Mouse (Mus musculus) forebrain, embryonic 16.5 days (tissue): ENCODE measurements around the gene Reg3d. TPM values are rescaled to one million over a fixed set of nuclear protein-coding genes. Genes with fewer than 3 reads are reported as not detected.

Experiments used
- ATAC-seq: fragments of 200-750 bp; cut with Nextera tagmentation; 2 replicates; pipeline ENCODE4 v1.8.0; 2017; ENCODE audit warnings: mild to moderate bottlenecking, moderate library complexity
- H3K27ac ChIP-seq: fragments of 300-500 bp; sonication (generic); 2 replicates; pipeline ENCODE4 v1.5.1; 2014; ENCODE audit warnings: low read length, control low read depth
- H3K27me3 ChIP-seq: fragments of 300-500 bp; sonication (generic); replicated peaks from 2 replicates; pipeline ENCODE4 v1.6.1; 2014; ENCODE audit warnings: low read length; ENCODE audit not compliant: control insufficient read depth, insufficient read depth
- H3K36me3 ChIP-seq: fragments of 300-500 bp; sonication (generic); 2 replicates; pipeline ENCODE4 v1.6.1; 2014; ENCODE audit not compliant: control insufficient read depth, insufficient read depth
- H3K4me1 ChIP-seq: fragments of 300-500 bp; sonication (generic); replicated peaks from 2 replicates; pipeline ENCODE4 v1.6.1; 2014; ENCODE audit warnings: low read length; ENCODE audit not compliant: control insufficient read depth, insufficient read depth
- H3K4me2 ChIP-seq: fragments of 300-500 bp; sonication (generic); 2 replicates; pipeline ENCODE4 v1.6.1; 2014; ENCODE audit warnings: mild to moderate bottlenecking, low read length, control low read depth
- H3K4me3 ChIP-seq: fragments of 300-500 bp; sonication (generic); replicated peaks from 2 replicates; pipeline ENCODE4 v1.5.1; 2014; ENCODE audit warnings: mild to moderate bottlenecking, low read length, control low read depth
- H3K9ac ChIP-seq: fragments of 300-500 bp; sonication (generic); replicated peaks from 2 replicates; pipeline ENCODE4 v1.6.1; 2014; ENCODE audit warnings: low read depth, low read length, control low read depth
- H3K9me3 ChIP-seq: fragments of 300-500 bp; sonication (generic); 2 replicates; pipeline ENCODE4 v1.6.1; 2016; ENCODE audit warnings: low read length; ENCODE audit not compliant: control insufficient read depth
- WGBS: fragments of 180-500 bp; shearing (Covaris S2); extraction: QIAGEN DNeasy Blood & Tissue Kit; methylation state at CpG from one replicate; pipeline ENCODE4 v1.1.7; 2014; 5-methylcytosine and 5-hydroxymethylcytosine counted together
- polyA plus RNA-seq: library from polyadenylated mRNA; unstranded; fragments of >200 nt; fragmentation: Nextera tagmentation; extraction: Ambion mirVana; gene quantifications from 2 replicates; pipeline ENCODE4 v1.2.1, GENCODE M21; 2015

The Reg3d gene
- polyA plus RNA-seq, 1 experiment from 2014 or later, result not detected

GRCm38 (mm10) chr6:78331919-78332569, 46.6 kb downstream of the Reg3d start:
- 29% methylated on average over 7 of the region's 7 CpGs for WGBS
- Histone ChIP-seq H3K27ac (no peak overlapping the region), H3K4me2 (no peak overlapping the region), H3K9me3 (no peaks in the 10 kb centered on the region), H3K36me3 (no peaks in the 10 kb centered on the region), H3K4me1 (no peaks in the 10 kb centered on the region), H3K9ac (no peak overlapping the region), H3K27me3 (no peaks in the 10 kb centered on the region), H3K4me3 (no peak overlapping the region)
- ATAC-seq, result peak; percentile 75

GRCm38 (mm10) chr6:78329166-78329565, 49.5 kb downstream of the Reg3d start:
- ATAC-seq, result no peak

DNA sequence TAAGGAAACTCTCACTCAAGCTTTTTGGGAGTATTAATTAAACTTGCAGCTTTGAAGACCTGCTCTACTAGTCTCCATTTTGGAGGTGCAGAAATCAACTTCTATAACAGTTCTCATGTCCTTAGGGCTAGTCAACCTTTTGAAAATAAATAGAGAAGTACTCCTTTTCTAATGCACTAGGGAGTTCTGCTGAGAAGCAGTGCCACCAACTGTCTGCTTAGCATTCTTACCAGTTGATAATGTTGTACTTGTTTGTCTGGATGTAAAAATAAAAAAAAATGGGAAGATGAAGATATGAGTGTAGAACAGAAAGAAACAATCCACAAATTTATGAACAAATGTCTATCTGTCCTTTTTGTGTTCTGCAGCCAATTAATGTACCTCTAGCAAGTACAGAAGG, 50.9 kb downstream of the Reg3d start:
- H3K4me2 ChIP-seq, result no peak overlapping the region
- no peaks in the 10 kb centered on the region for H3K9me3 ChIP-seq
- no peak overlapping the region for H3K4me3 ChIP-seq
- no peaks in the 10 kb centered on the region for H3K36me3 ChIP-seq
- no peaks in the 10 kb centered on the region for H3K4me1 ChIP-seq
- no peak for ATAC-seq
- no peak overlapping the region for H3K27ac ChIP-seq
- H3K27me3 ChIP-seq, result no peaks in the 10 kb centered on the region
- H3K9ac ChIP-seq, result no peak overlapping the region

More at GRCm38 (mm10) chr6:78329166-78329565, 49.5 kb downstream of the Reg3d start:
- 75% methylated on average over 2 of the region's 2 CpGs for WGBS
- no peaks in the 10 kb centered on the region for H3K4me1 ChIP-seq
- H3K27ac ChIP-seq, result no peak overlapping the region
- H3K4me2 ChIP-seq, result no peak overlapping the region
- no peak overlapping the region for H3K9ac ChIP-seq
- no peaks in the 10 kb centered on the region for H3K27me3 ChIP-seq
- no peaks in the 10 kb centered on the region for H3K9me3 ChIP-seq
- H3K4me3 ChIP-seq, result no peak overlapping the region
- H3K36me3 ChIP-seq, result no peaks in the 10 kb centered on the region

Other genes starting within 250 kb of the Reg3d start
- gene Reg3b, start 8.2 kb downstream of the Reg3d start, polyA plus RNA-seq, result not detected in 2 replicates
- gene Reg3a, start 1.8 kb upstream of the Reg3d start, polyA plus RNA-seq, result not detected in 2 replicates
- gene Reg2, start 16.8 kb upstream of the Reg3d start, polyA plus RNA-seq, result not detected in 2 replicates
- not detected in 2 replicates for gene Reg1, start 43.8 kb upstream of the Reg3d start, polyA plus RNA-seq
- 0.68 TPM in 1 of 2 replicates, not detected in the other for gene Reg3g, start 90.0 kb upstream of the Reg3d start, polyA plus RNA-seq